Mouse (Mus musculus): Measurements from ENCODE around the gene Pxn.
A peak's percentile ranks its signal among the peaks of the same experiment; 100 is the strongest.
"Not testable (repeated sequence)": the region's sequence is repeated elsewhere in the genome, so short reads cannot be mapped to it uniquely, and the experiment has no call there.

The Pxn gene

DNA sequence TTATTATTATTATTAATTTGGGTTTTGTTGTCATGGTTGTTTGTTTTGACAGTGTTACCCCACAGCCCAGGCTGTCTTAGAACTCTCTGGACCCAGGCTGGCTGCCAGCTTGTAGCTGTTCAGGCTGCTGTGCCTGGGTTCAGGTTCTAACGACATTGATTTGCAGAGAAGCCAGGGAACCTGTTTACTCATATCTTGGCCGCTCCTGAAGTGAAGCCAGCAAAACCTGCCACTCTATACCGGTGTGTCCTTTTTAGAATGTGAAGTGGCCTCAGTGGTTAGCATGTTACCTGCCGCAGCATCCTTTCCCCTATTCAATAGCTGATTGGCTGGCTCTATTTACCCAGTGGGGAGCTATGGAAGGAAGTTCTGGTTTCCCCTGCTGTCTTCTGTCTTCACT lies 19.8 kb upstream of the Pxn start:
- no peak for DNase-seq (ENCODE audit: low spot score in 2 of 2)

GRCm38 (mm10) chr5:115487353-115487752 lies 19.1 kb upstream of the Pxn start:
- no peak for DNase-seq (ENCODE audit: low spot score in 2 of 2)

DNA sequence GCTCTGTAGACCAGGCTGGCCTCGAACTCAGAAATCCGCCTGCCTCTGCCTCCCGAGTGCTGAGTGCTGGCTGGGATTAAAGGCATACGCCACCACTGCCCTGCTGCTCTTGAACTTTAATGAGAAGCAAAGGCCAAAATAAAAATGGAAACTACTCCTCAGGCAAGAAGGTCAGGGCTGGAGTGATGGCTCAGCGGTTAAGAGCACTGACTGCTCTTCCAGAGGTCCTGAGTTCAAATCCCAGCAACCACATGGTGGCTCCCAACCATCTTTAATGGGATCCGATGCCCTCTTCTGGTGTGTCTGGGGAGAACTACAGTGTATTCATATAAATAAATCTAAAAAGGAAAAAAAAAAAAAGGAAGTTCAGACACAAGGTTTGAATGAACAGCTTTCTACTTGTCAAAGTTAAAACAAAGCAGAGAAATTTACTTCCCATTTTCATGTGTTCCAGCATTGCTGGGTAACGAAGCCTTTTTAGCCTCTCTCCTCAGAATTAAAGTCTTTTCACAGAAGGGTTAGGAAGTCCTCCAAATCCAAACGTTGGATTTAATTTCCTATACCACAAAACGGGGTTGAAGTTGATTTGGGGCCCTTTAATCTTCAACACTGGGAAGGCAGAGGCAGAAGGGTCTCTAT lies 18.4 kb upstream of the Pxn start:
- no peak for DNase-seq (ENCODE audit: low spot score in 2 of 2)

DNA sequence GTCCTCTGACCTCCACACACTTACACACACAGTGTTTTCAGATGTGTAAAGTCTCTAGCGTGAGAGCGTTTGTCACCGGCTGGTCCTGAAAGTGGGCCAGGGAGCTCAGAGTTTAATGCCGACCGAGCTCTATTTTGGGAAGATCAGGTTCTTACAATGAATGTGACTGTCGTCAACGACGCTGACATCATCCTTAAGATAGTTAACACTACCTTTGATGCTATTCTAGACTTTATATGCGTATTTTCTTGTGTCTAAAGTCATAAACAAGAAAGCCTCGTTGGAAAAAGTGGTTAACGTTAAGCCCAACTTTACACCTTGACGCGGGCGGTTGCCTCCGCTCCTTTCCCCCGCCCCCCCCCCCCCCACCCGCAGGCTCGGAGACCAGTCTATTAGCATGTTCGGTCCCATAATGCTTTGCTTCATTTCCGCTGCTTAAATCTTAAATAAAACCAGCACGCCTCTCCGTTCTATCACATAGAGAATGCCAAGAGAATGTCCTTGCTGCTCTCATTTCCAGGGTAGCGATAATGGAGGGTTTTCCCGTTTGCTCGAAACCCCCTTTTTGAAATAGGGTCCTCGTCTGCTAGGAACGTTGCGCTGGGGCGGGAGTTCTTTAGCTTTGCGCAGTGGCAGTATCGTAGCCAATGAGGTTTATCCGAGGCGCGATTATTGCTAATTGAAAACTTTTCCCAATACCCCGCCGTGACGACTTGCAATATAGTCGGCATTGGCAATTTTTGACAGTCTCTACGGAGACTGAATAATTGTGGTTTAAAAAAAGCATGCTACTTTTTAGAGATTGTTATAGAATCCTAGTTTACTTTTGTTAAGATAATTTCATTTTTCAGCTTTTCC lies 17.4 kb upstream of the Pxn start:
- peak; percentile 83 to 93 for DNase-seq (ENCODE audit: low spot score in 2 of 2)

DNA sequence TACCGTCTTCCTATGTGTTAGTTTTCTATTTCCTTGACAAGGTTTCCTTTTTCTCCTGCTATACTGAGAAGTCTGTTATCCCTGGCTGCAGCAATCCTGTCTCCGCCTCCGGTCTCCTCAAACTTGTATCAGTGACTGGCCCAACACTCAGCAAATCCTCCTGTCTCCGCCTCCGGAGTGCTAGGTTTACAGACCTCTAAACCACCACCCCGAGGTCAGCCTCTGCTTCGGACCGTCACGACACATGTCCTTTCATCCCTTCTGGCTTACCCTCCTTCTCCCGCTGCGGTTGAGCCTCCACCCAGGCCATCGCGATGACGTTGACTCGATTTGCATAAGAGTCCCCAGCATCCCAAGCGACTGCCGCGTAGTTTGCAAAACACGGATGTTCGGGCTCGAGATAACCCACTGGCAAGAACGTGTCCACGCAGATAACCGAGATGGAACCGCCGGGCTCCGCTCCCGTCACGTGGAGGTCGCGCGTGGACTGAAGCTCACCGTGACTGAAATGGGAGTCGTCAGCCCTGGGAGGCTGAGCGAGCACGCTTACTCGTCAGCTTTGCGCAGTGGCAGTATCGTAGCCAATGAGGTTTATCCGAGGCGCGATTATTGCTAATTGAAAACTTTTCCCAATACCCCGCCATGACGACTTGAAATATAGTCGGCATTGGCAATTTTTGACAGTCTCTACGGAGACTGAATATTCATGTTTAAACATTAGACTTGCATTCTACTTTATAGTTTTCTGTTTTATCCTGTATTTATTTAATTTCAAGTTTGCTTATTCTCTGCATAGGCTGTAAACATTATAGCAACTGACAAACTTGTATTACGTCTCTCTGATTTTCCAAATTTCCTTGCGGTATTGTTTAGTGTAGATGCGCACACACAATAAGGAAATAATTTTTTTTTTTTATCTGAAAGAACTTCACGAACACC lies 16.5 kb upstream of the Pxn start:
- DNase-seq (ENCODE audit: low spot score in 2 of 2): peak; percentile 86 to 94

DNA sequence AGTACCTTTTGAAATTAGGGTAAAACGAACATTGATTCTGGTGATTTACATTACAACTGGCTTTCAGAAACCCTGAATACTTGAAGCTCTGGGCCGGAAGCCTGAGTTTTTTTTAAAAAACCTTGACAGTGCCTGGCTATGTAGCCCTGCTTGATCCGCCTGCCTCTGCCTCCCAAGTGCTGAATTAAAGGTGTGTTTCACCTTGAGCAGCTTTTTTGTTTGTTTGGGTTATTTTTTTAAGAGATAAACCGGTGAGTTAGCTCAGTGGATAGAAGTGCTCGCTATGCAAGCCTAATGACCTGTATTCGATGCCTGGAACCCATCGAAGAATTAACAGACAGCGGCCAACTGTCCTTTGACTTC lies 15.9 kb upstream of the Pxn start:
- DNase-seq (ENCODE audit: low spot score in 2 of 2): no peak

GRCm38 (mm10) chr5:115491076-115491475 lies 15.4 kb upstream of the Pxn start:
- DNase-seq (ENCODE audit: low spot score in 2 of 2): no peak

DNA sequence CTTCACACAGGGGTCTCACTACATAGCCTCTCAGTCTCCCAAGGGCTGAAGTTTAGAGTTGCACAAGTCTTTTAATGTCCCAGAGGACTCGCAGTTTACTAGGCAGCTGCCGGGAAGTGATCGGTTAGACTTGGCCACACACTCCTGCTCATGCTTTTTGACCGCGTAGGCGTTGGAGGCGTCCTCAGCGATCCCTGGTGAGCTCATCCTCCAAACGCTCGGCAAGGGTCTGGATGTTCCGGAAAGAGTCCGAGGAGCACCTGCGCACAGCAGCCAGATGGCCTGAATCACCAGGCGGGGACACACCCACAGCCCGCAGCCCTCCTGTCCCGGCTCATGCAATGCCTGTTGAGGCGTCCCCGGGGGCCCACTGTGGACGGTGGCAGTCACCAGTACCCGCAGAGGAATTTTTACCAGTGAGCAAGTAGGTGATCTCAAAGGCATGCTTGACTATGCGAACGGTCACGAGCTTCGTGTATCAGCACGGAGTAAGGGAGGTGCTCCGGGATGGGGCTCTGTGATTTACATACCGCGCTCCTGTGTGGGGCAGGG lies 14.6 kb upstream of the Pxn start:
- DNase-seq (ENCODE audit: low spot score in 2 of 2): peak in 1 of 2 experiments; percentile 45

GRCm38 (mm10) chr5:115492711-115493335 lies 13.7 kb upstream of the Pxn start:
- DNase-seq (ENCODE audit: low spot score in 2 of 2): no peak

DNA sequence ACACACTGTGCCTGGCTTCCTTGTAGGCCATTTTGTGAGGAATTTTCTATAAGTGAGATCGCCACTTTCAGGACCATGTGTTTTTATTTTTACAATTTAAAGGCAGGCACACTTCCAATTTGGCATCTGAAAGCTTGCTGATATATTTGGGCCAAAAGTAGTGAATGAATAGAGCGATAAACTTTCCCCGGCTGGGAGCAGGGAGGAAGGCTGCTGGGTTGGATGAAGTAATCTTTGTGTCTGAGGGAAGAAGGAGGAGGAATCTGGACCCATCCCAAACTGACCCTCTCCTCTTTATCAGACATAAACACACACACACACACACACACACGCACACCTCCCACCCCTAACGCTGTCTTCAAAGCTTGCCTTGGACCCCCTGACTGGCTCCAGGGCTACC lies 13.0 kb upstream of the Pxn start:
- DNase-seq (ENCODE audit: low spot score in 2 of 2): no peak

- not testable (repeated sequence) for DNase-seq (ENCODE audit: low spot score in 2 of 2)
Observed at GRCm38 (mm10) chr5:115495618-115496017, 10.9 kb upstream of the Pxn start.

GRCm38 (mm10) chr5:115497033-115497432 lies 9.4 kb upstream of the Pxn start:
- no peak for DNase-seq (ENCODE audit: low spot score in 2 of 2)

DNA sequence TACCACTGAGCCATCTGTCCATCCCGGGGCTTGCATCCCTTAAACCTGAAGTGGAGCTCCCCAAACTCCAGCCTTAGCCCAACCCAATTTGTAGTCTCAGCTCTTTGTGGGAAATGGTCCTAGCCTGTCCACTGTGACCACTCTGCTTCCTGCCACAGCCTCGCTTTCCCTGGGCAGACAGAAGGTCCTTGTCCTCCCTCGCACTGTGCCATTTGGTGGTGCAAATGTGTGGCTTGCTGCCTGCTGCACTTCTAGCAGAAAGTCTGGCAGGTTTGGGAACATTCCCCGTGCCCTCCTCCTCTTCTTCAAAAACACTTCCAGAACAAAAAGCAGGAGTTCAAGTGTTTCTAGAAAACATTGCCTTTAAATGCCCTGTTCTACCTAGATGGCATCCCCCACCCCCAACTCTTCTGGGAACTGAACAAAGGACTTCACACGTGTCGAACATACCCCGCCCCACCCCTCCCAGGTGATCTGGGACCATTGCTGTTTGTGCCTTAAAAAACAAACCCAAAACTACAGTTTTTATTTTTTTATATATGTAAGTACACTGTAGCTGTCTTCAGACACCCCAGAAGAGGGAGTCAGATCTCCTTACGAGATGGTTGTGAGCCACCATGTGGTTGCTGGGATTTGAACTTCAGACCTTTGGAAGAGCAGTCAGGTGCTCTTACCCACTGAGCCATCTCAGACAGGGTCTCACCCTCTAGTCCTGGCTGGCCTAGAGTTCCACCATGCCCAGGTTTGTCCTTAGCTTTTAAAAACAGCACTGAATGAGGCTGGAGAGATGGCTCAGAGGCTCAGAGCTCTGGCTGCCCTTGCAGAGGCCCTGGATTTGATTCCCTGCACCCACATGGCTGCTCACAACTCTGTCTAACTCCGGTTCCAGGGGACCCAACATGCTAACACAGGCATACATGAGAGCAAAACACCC lies 7.9 kb upstream of the Pxn start:
- no peak for DNase-seq (ENCODE audit: low spot score in 2 of 2)

GRCm38 (mm10) chr5:115500383-115500935 lies 6.0 kb upstream of the Pxn start:
- no peak for DNase-seq (ENCODE audit: low spot score in 2 of 2)

GRCm38 (mm10) chr5:115503035-115503434 lies 3.4 kb upstream of the Pxn start:
- DNase-seq (ENCODE audit: low spot score in 2 of 2): no peak

GRCm38 (mm10) chr5:115505617-115506016 lies 859 bp upstream of the Pxn start:
- DNase-seq (ENCODE audit: low spot score in 2 of 2): not testable (repeated sequence)

- DNase-seq (ENCODE audit: low spot score in 2 of 2): no peak
Observed at GRCm38 (mm10) chr5:115507267-115507980, 948 bp downstream of the Pxn start.

- no peak for DNase-seq (ENCODE audit: low spot score in 2 of 2)
Observed at GRCm38 (mm10) chr5:115507981-115508858, 1.7 kb downstream of the Pxn start.

DNA sequence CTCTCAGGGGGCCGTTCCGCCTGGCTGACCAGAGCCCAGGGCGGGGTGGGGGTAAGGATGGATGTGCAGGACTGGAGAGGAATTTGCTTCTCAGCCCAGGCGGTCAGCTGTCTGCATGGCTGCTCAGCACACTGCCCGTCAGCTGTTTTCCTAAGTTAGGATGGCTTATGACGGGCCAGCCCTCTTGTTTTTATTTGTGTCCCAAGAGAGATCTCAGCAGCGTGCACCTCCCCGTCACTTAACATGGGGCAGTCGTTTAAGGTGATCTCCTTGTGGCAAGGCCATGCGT lies 2.3 kb downstream of the Pxn start:
- DNase-seq (ENCODE audit: low spot score in 2 of 2): no peak
